Mouse (Mus musculus): ENCODE measurements at regions not wholly inside any gene's neighbourhood (a gene's known extent, or its start where the extent isn't known, plus 50 kb on each side); places are given as distances from the start of the nearest gene placed in this dataset.

GRCm38 (mm10) chr8:15438546-15438945 lies 392.7 kb upstream of the BB014433 start:
- DNase-seq (ENCODE audit: low spot score) = peak; percentile 77
- no peak overlapping the region for H3K4me3 ChIP-seq
- no peak overlapping the region for H3K27ac ChIP-seq (replicated peaks)
- no peaks in the 10 kb centered on the region for H3K36me3 ChIP-seq (replicated peaks)
- H3K27me3 ChIP-seq (replicated peaks; ENCODE audit: low read depth, poor library complexity, severe bottlenecking) = no peaks in the 10 kb centered on the region
- WGBS = 52% methylated on average over 5 of the region's 5 CpGs
- H3K9me3 ChIP-seq = no peaks in the 10 kb centered on the region
- H3K4me1 ChIP-seq = no peaks in the 10 kb centered on the region

- Histone ChIP-seq H3K36me3 (replicated peaks) (no peaks in the 10 kb centered on the region), H3K27ac (replicated peaks) (no peak overlapping the region), H3K4me1 (no peaks in the 10 kb centered on the region), H3K4me3 (no peak overlapping the region), H3K27me3 (replicated peaks; ENCODE audit: low read depth, poor library complexity, severe bottlenecking) (no peaks in the 10 kb centered on the region), H3K9me3 (no peaks in the 10 kb centered on the region)
- no peak for DNase-seq (ENCODE audit: low spot score)
- WGBS = 54% methylated on average over 4 of the region's 4 CpGs
Measured at GRCm38 (mm10) chr8:15394722-15395115, 348.8 kb upstream of the BB014433 start.

GRCm38 (mm10) chr8:15393936-15394721 lies 348.3 kb upstream of the BB014433 start:
- no peaks in the 10 kb centered on the region for H3K27me3 ChIP-seq (replicated peaks; ENCODE audit: low read depth, poor library complexity, severe bottlenecking)

GRCm38 (mm10) chr8:15392056-15392455 lies 346.2 kb upstream of the BB014433 start:
- Histone ChIP-seq H3K9me3 (no peaks in the 10 kb centered on the region), H3K27me3 (replicated peaks; ENCODE audit: low read depth, poor library complexity, severe bottlenecking) (no peaks in the 10 kb centered on the region), H3K4me3 (no peak overlapping the region), H3K36me3 (replicated peaks) (no peaks in the 10 kb centered on the region), H3K27ac (replicated peaks) (no peak overlapping the region), H3K4me1 (no peaks in the 10 kb centered on the region)
- no peak for DNase-seq (ENCODE audit: low spot score)
- 53% methylated on average over 4 of the region's 4 CpGs for WGBS

More at GRCm38 (mm10) chr8:15393936-15394721, 348.3 kb upstream of the BB014433 start:
- H3K36me3 ChIP-seq (replicated peaks) = no peaks in the 10 kb centered on the region
- WGBS = 76% methylated on average over 5 of the region's 5 CpGs
- H3K27ac ChIP-seq (replicated peaks) = no peak overlapping the region
- no peak for DNase-seq (ENCODE audit: low spot score)
- no peak overlapping the region for H3K4me3 ChIP-seq
- no peaks in the 10 kb centered on the region for H3K9me3 ChIP-seq
- H3K4me1 ChIP-seq = no peaks in the 10 kb centered on the region

GRCm38 (mm10) chr8:15388791-15389190 lies 342.9 kb upstream of the BB014433 start:
- WGBS = 87% methylated on average over 5 of the region's 5 CpGs
- H3K4me3 ChIP-seq = no peak overlapping the region

GRCm38 (mm10) chr8:15367063-15367462 lies 321.2 kb upstream of the BB014433 start:
- DNase-seq (ENCODE audit: low spot score) = no peak
- Histone ChIP-seq H3K27me3 (replicated peaks; ENCODE audit: low read depth, poor library complexity, severe bottlenecking) (no peaks in the 10 kb centered on the region), H3K9me3 (no peaks in the 10 kb centered on the region), H3K36me3 (replicated peaks) (no peaks in the 10 kb centered on the region), H3K27ac (replicated peaks) (no peak overlapping the region), H3K4me3 (no peak overlapping the region), H3K4me1 (no peaks in the 10 kb centered on the region)
- 92% methylated on average over 2 of the region's 2 CpGs for WGBS

More at GRCm38 (mm10) chr8:15388791-15389190, 342.9 kb upstream of the BB014433 start:
- H3K27me3 ChIP-seq (replicated peaks; ENCODE audit: low read depth, poor library complexity, severe bottlenecking) = no peaks in the 10 kb centered on the region
- no peaks in the 10 kb centered on the region for H3K9me3 ChIP-seq
- no peaks in the 10 kb centered on the region for H3K36me3 ChIP-seq (replicated peaks)
- no peak for DNase-seq (ENCODE audit: low spot score)
- no peaks in the 10 kb centered on the region for H3K4me1 ChIP-seq
- no peak overlapping the region for H3K27ac ChIP-seq (replicated peaks)

- Histone ChIP-seq H3K27me3 (replicated peaks; ENCODE audit: low read depth, poor library complexity, severe bottlenecking) (no peaks in the 10 kb centered on the region), H3K4me3 (no peak overlapping the region), H3K9me3 (no peaks in the 10 kb centered on the region), H3K4me1 (no peaks in the 10 kb centered on the region), H3K27ac (replicated peaks) (no peak overlapping the region), H3K36me3 (replicated peaks) (no peaks in the 10 kb centered on the region)
- WGBS = 94% methylated on average over 1 of the region's 1 CpGs
- no peak for DNase-seq (ENCODE audit: low spot score)
Measured at GRCm38 (mm10) chr8:15364546-15364945, 318.7 kb upstream of the BB014433 start.

- no peaks in the 10 kb centered on the region for H3K9me3 ChIP-seq
- no peak overlapping the region for H3K4me3 ChIP-seq
- H3K36me3 ChIP-seq (replicated peaks) = no peaks in the 10 kb centered on the region
- H3K27ac ChIP-seq (replicated peaks) = no peak overlapping the region
- H3K4me1 ChIP-seq = no peaks in the 10 kb centered on the region
- H3K27me3 ChIP-seq (replicated peaks; ENCODE audit: low read depth, poor library complexity, severe bottlenecking) = no peaks in the 10 kb centered on the region
- no peak for DNase-seq (ENCODE audit: low spot score)
- 90% methylated on average over 5 of the region's 5 CpGs for WGBS
Measured at GRCm38 (mm10) chr8:15344151-15344550, 298.3 kb upstream of the BB014433 start.

GRCm38 (mm10) chr8:15343616-15344015 lies 297.7 kb upstream of the BB014433 start:
- DNase-seq (ENCODE audit: low spot score) = no peak
- Histone ChIP-seq H3K4me1 (no peaks in the 10 kb centered on the region), H3K4me3 (no peak overlapping the region), H3K36me3 (replicated peaks) (no peaks in the 10 kb centered on the region), H3K27ac (replicated peaks) (no peak overlapping the region), H3K9me3 (no peaks in the 10 kb centered on the region), H3K27me3 (replicated peaks; ENCODE audit: low read depth, poor library complexity, severe bottlenecking) (no peaks in the 10 kb centered on the region)
- WGBS = 86% methylated on average over 1 of the region's 1 CpGs

- no peak for DNase-seq (ENCODE audit: low spot score)
- Histone ChIP-seq H3K27ac (replicated peaks) (no peak overlapping the region), H3K9me3 (no peaks in the 10 kb centered on the region), H3K4me1 (no peaks in the 10 kb centered on the region), H3K4me3 (no peak overlapping the region), H3K36me3 (replicated peaks) (no peaks in the 10 kb centered on the region), H3K27me3 (replicated peaks; ENCODE audit: low read depth, poor library complexity, severe bottlenecking) (no peaks in the 10 kb centered on the region)
- WGBS = 85% methylated on average over 4 of the region's 4 CpGs
Measured at GRCm38 (mm10) chr8:15334532-15334931, 288.7 kb upstream of the BB014433 start.

- DNase-seq (ENCODE audit: low spot score) = no peak
- no peaks in the 10 kb centered on the region for H3K27me3 ChIP-seq (replicated peaks; ENCODE audit: low read depth, poor library complexity, severe bottlenecking)
- H3K27ac ChIP-seq (replicated peaks) = no peak overlapping the region
- H3K36me3 ChIP-seq (replicated peaks) = no peaks in the 10 kb centered on the region
- H3K4me3 ChIP-seq = no peak overlapping the region
- WGBS = 54% methylated on average over 5 of the region's 5 CpGs
- H3K9me3 ChIP-seq = no peaks in the 10 kb centered on the region
- peaks cover 8% of the 10 kb centered on the region; the same call in 1 of the 2 replicates for H3K4me1 ChIP-seq
Measured at GRCm38 (mm10) chr8:15327312-15327711, 281.4 kb upstream of the BB014433 start.

GRCm38 (mm10) chr8:15323421-15323820 lies 277.5 kb upstream of the BB014433 start:
- no peaks in the 10 kb centered on the region for H3K36me3 ChIP-seq (replicated peaks)
- no peak overlapping the region for H3K27ac ChIP-seq (replicated peaks)
- peaks cover 8% of the 10 kb centered on the region; the same call in 1 of the 2 replicates for H3K4me1 ChIP-seq
- WGBS = 89% methylated on average over 4 of the region's 4 CpGs
- no peak for DNase-seq (ENCODE audit: low spot score)
- no peaks in the 10 kb centered on the region for H3K27me3 ChIP-seq (replicated peaks; ENCODE audit: low read depth, poor library complexity, severe bottlenecking)
- no peaks in the 10 kb centered on the region for H3K9me3 ChIP-seq
- no peak overlapping the region for H3K4me3 ChIP-seq

- H3K27ac ChIP-seq (replicated peaks) = no peak overlapping the region
- H3K36me3 ChIP-seq (replicated peaks) = no peaks in the 10 kb centered on the region
- H3K4me3 ChIP-seq = no peak overlapping the region
- H3K4me1 ChIP-seq = no peaks in the 10 kb centered on the region
- no peak for DNase-seq (ENCODE audit: low spot score)
- no peaks in the 10 kb centered on the region for H3K27me3 ChIP-seq (replicated peaks; ENCODE audit: low read depth, poor library complexity, severe bottlenecking)
- no peaks in the 10 kb centered on the region for H3K9me3 ChIP-seq
- 91% methylated on average over 16 of the region's 16 CpGs for WGBS
Measured at GRCm38 (mm10) chr8:15318082-15318816, 272.4 kb upstream of the BB014433 start.
